ENCODE assay signal across 8 mouse cellular contexts in genomic region chr4:99459436-99459835, GRCm38 (mm10).
DNase-seq lines count a peak whose midpoint lies in the region; ATAC-seq lines count a peak whose summit lies in the region.

No protein-coding gene starts in this region.

- H3K27me3 ChIP-seq in heart, embryonic 12.5 days (replicated peaks): no peaks in the 10 kb centered on the region
- no peaks in the 10 kb centered on the region for H3K27me3 ChIP-seq in heart, embryonic 15.5 days
- peaks cover 61% of the 10 kb centered on the region for H3K27me3 ChIP-seq in midbrain, embryonic 10.5 days (ENCODE audit: low read depth, poor library complexity, severe bottlenecking)
- peaks cover 3% of the 10 kb centered on the region; the same call in 1 of the 2 replicates for H3K27me3 ChIP-seq in stomach, embryonic 16.5 days (ENCODE audit: control insufficient read depth, insufficient read depth, low read length)

- no peaks in the 10 kb centered on the region for H3K4me1 ChIP-seq in heart, embryonic 12.5 days (replicated peaks)
- no peaks in the 10 kb centered on the region for H3K4me1 ChIP-seq in heart, embryonic 15.5 days (replicated peaks)
- peaks cover 21% of the 10 kb centered on the region for H3K4me1 ChIP-seq in midbrain, embryonic 10.5 days
- peaks cover 4% of the 10 kb centered on the region; the same call in 1 of the 2 replicates for H3K4me1 ChIP-seq in stomach, embryonic 16.5 days (ENCODE audit: control insufficient read depth, insufficient read depth, low read length)

- H3K4me3 ChIP-seq in heart, embryonic 12.5 days: no peak overlapping the region
- H3K4me3 ChIP-seq in heart, embryonic 15.5 days: no peak overlapping the region
- H3K4me3 ChIP-seq in midbrain, embryonic 10.5 days: peak overlapping the region; percentile 28
- H3K4me3 ChIP-seq in stomach, embryonic 16.5 days (replicated peaks; ENCODE audit: low read length): no peak overlapping the region

- no peak overlapping the region for H3K9ac ChIP-seq in heart, embryonic 12.5 days
- H3K9ac ChIP-seq in heart, embryonic 15.5 days: no peak overlapping the region
- no peak overlapping the region for H3K9ac ChIP-seq in stomach, embryonic 16.5 days (ENCODE audit: low read length)

- no peak for DNase-seq in heart, adult 9 months (ENCODE audit: low spot score in 2 of 2)
- peak; percentile 92 for DNase-seq in embryo, embryonic 10.5 days (ENCODE audit: low spot score)
- peak; percentile 48 to 68 for DNase-seq in kidney, postnatal 4 days
- DNase-seq in midbrain, embryonic 10.5 days (ENCODE audit: low spot score): peak; percentile 88
- no peak for DNase-seq in urinary bladder, postnatal 36 days (ENCODE audit: low spot score in 2 of 2)

- no peaks in the 10 kb centered on the region for H3K9me3 ChIP-seq in heart, embryonic 12.5 days (replicated peaks)
- H3K9me3 ChIP-seq in heart, embryonic 15.5 days (replicated peaks): no peaks in the 10 kb centered on the region
- no peaks in the 10 kb centered on the region for H3K9me3 ChIP-seq in midbrain, embryonic 10.5 days (replicated peaks)
- H3K9me3 ChIP-seq in stomach, embryonic 16.5 days (replicated peaks; ENCODE audit: control insufficient read depth, low read length): no peaks in the 10 kb centered on the region

- 16% methylated on average over 14 of the region's 14 CpGs for WGBS in heart, embryonic 12.5 days
- WGBS in heart, embryonic 15.5 days: 15% methylated on average over 14 of the region's 14 CpGs
- WGBS in midbrain, embryonic 10.5 days: 3% methylated on average over 14 of the region's 14 CpGs
- 5% methylated on average over 14 of the region's 14 CpGs for WGBS in stomach, embryonic 16.5 days

- ATAC-seq in heart, embryonic 12.5 days (ENCODE audit: insufficient number of reproducible peaks, low FRiP score): no peak
- no peak for ATAC-seq in heart, embryonic 15.5 days (replicated peaks; ENCODE audit: insufficient number of reproducible peaks, insufficient read depth, low FRiP score, low read depth)
- ATAC-seq in stomach, embryonic 16.5 days (ENCODE audit: insufficient read depth, low FRiP score): no peak

- peak overlapping the region; percentile 44 for H3K4me2 ChIP-seq in heart, embryonic 12.5 days
- H3K4me2 ChIP-seq in heart, embryonic 15.5 days: 0 out of 2 replicates have a peak overlapping the region, but pooled peaks have one; percentile 1
- peak overlapping the region; percentile 7; the same call in 1 of the 2 replicates for H3K4me2 ChIP-seq in stomach, embryonic 16.5 days (ENCODE audit: low read depth, low read length)

- no peaks in the 10 kb centered on the region for H3K36me3 ChIP-seq in heart, embryonic 12.5 days
- no peaks in the 10 kb centered on the region for H3K36me3 ChIP-seq in heart, embryonic 15.5 days
- H3K36me3 ChIP-seq in midbrain, embryonic 10.5 days: no peaks in the 10 kb centered on the region
- H3K36me3 ChIP-seq in stomach, embryonic 16.5 days (ENCODE audit: control insufficient read depth, insufficient read depth, low read length): no peaks in the 10 kb centered on the region

- no peak overlapping the region for H3K27ac ChIP-seq in heart, embryonic 12.5 days (ENCODE audit: poor library complexity, severe bottlenecking)
- H3K27ac ChIP-seq in heart, embryonic 15.5 days: no peak overlapping the region
- H3K27ac ChIP-seq in midbrain, embryonic 10.5 days (replicated peaks): peak overlapping the region; percentile 73
- H3K27ac ChIP-seq in stomach, embryonic 16.5 days (ENCODE audit: low read length): no peak overlapping the region

Comparison
In these comparisons a context has a peak if more than half of its experiments do, and no peak if none do; other contexts are left out.
1. DNase-seq: peak in embryo, embryonic 10.5 days (single experiment), kidney, postnatal 4 days (2 of 2) and midbrain, embryonic 10.5 days (single experiment); none in heart, adult 9 months (0 of 2) and urinary bladder, postnatal 36 days (0 of 2).
2. Peak in every context shown above with its lines, with median percentiles within 50 percentile points of each other: H3K4me2 ChIP-seq.